Mouse (Mus musculus) testis, postnatal 10 days (tissue): ENCODE measurements around the gene Plod2.

ENCODE experiments used
- DNase-seq: peaks from one replicate; pipeline ENCODE4 v3.0.0; 2021; ENCODE audit warnings: low spot score

Gene Plod2

GRCm38 (mm10) chr9:92555006-92555958 is 13.3 kb downstream of the Plod2 start:
- DNase-seq = no peak

- DNase-seq = no peak
Measured at GRCm38 (mm10) chr9:92559750-92560149, 17.7 kb downstream of the Plod2 start.

GRCm38 (mm10) chr9:92560840-92561547 is 19.0 kb downstream of the Plod2 start:
- no peak for DNase-seq

- DNase-seq = no peak
Measured at GRCm38 (mm10) chr9:92562416-92562815, 20.4 kb downstream of the Plod2 start.

- no peak for DNase-seq
Measured at GRCm38 (mm10) chr9:92563306-92563705, 21.3 kb downstream of the Plod2 start.

GRCm38 (mm10) chr9:92564391-92564790 is 22.4 kb downstream of the Plod2 start:
- DNase-seq = no peak

GRCm38 (mm10) chr9:92566234-92566633 is 24.2 kb downstream of the Plod2 start:
- no peak for DNase-seq

GRCm38 (mm10) chr9:92567474-92567873 is 25.5 kb downstream of the Plod2 start:
- DNase-seq = no peak

GRCm38 (mm10) chr9:92568798-92569197 is 26.8 kb downstream of the Plod2 start:
- DNase-seq = no peak

GRCm38 (mm10) chr9:92572376-92573108 is 30.5 kb downstream of the Plod2 start:
- no peak for DNase-seq

- DNase-seq = no peak
Measured at GRCm38 (mm10) chr9:92583876-92584275, 41.9 kb downstream of the Plod2 start.

- no peak for DNase-seq
Measured at GRCm38 (mm10) chr9:92586025-92586424, 44.0 kb downstream of the Plod2 start.

- no peak for DNase-seq
Measured at GRCm38 (mm10) chr9:92587391-92587790, 45.4 kb downstream of the Plod2 start.

- DNase-seq = no peak
Measured at GRCm38 (mm10) chr9:92588226-92588625, 46.2 kb downstream of the Plod2 start.

GRCm38 (mm10) chr9:92589021-92589420 is 47.0 kb downstream of the Plod2 start:
- DNase-seq = no peak

GRCm38 (mm10) chr9:92591482-92591881 is 49.5 kb downstream of the Plod2 start:
- no peak for DNase-seq

GRCm38 (mm10) chr9:92592757-92593156 is 50.7 kb downstream of the Plod2 start:
- no peak for DNase-seq

GRCm38 (mm10) chr9:92594491-92594890 is 52.5 kb downstream of the Plod2 start:
- no peak for DNase-seq

GRCm38 (mm10) chr9:92595296-92595695 is 53.3 kb downstream of the Plod2 start:
- no peak for DNase-seq

GRCm38 (mm10) chr9:92596916-92597547 is 55.0 kb downstream of the Plod2 start:
- DNase-seq = no peak

GRCm38 (mm10) chr9:92597776-92598175 is 55.8 kb downstream of the Plod2 start:
- DNase-seq = no peak
